ENCODE assay signal across 12 mouse cellular contexts in the genomic region with DNA sequence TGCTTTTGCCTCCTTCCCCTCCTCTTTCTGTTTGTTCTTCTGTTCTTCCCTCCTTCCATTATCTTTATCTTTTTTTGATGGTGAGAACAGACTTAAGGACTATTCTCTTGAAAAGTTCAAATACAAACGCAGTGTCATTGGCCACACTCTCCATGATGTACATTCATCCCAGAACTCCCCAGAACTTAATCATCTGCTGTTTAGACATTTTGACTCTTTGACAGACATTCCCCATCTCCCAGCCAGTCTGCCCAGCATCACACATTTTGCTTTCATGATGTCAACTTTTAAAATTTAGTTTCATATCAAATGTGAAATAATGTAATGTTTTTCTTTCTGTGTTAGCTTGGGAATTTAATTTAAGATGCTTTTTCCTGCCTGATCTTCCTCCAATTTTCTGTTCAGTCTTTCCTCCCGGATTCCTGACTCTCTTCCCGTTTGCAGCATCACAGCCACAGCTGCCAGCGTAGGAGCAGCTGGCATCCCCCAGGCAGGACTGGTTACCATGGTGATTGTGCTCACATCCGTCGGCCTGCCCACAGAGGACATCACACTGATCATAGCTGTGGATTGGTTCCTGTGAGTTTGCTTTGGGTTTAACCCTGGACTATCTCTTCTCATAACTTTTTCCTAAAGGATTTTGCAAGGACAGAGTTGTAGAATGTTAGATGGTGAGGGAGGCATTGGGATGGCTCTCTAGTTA. TPM values are rescaled to one million over a fixed set of nuclear protein-coding genes. Genes with fewer than 3 reads are reported as not detected.
DNase-seq lines count a peak whose midpoint lies in the region; ATAC-seq and TF ChIP-seq lines count a peak whose summit lies in the region.
"Had no signal": no experiment of that assay in that cellular context is flagged by ENCODE, and none has a peak within 500 bp of the region (broad histone marks: within the 10 kb centered on the region; RNA-seq: fewer than 3 reads in every experiment).

No protein-coding gene starts in this region.

- no peaks in the 10 kb centered on the region for H3K4me1 ChIP-seq in lung, embryonic 14.5 days (ENCODE audit: insufficient read depth)
- H3K4me1 ChIP-seq in midbrain, embryonic 14.5 days (ENCODE audit: control insufficient read depth, insufficient read depth, low read length): no peaks in the 10 kb centered on the region

- no peaks in the 10 kb centered on the region for H3K9me3 ChIP-seq in lung, embryonic 14.5 days (ENCODE audit: low read depth, low read length)
- H3K9me3 ChIP-seq in midbrain, embryonic 14.5 days (ENCODE audit: control insufficient read depth, low read length): no peaks in the 10 kb centered on the region

- no peaks in the 10 kb centered on the region for H3K27me3 ChIP-seq in lung, embryonic 14.5 days (ENCODE audit: insufficient read depth, low read length)
- H3K27me3 ChIP-seq in midbrain, embryonic 14.5 days (ENCODE audit: control insufficient read depth, insufficient read depth, low read length): no peaks in the 10 kb centered on the region

- no peak for TF ChIP-seq CTCF in lung, embryonic 14.5 days (IDR thresholded peaks at IDR 0.05; ENCODE audit: low read depth)
- no peak for TF ChIP-seq CTCF in gastrocnemius, adult 2 months (IDR thresholded peaks at IDR 0.05)

- H3K27ac ChIP-seq in lung, embryonic 14.5 days (ENCODE audit: low read depth): no peak overlapping the region
- H3K27ac ChIP-seq in midbrain, embryonic 14.5 days (replicated peaks; ENCODE audit: low read depth, low read length): 0 out of 2 replicates have a peak overlapping the region, but pooled peaks have one; percentile 20
- H3K27ac ChIP-seq in gastrocnemius, adult 2 months: no peak overlapping the region

- no peak for ATAC-seq in lung, embryonic 14.5 days (ENCODE audit: insufficient read depth)
- peak; percentile 87 for ATAC-seq in midbrain, embryonic 14.5 days (ENCODE audit: low FRiP score, low TSS enrichment)
- ATAC-seq: intestine, embryonic 16.5 days had no signal

- H3K9ac ChIP-seq in lung, embryonic 14.5 days: no peak overlapping the region
- H3K9ac ChIP-seq in midbrain, embryonic 14.5 days (replicated peaks; ENCODE audit: low read length): no peak overlapping the region

- 57% methylated on average over 6 of the region's 6 CpGs for WGBS in lung, embryonic 14.5 days
- WGBS in midbrain, embryonic 14.5 days: 26% methylated on average over 6 of the region's 6 CpGs

- no peaks in the 10 kb centered on the region for H3K36me3 ChIP-seq in lung, embryonic 14.5 days (ENCODE audit: insufficient read depth)
- no peaks in the 10 kb centered on the region for H3K36me3 ChIP-seq in midbrain, embryonic 14.5 days (ENCODE audit: control insufficient read depth, insufficient read depth, low read length)

- no peak overlapping the region for H3K4me2 ChIP-seq in lung, embryonic 14.5 days
- 0 out of 2 replicates have a peak overlapping the region, but pooled peaks have one; percentile 7 for H3K4me2 ChIP-seq in midbrain, embryonic 14.5 days (ENCODE audit: low read length)

- no peak overlapping the region for H3K4me3 ChIP-seq in lung, embryonic 14.5 days (ENCODE audit: low read depth, low read length)
- no peak overlapping the region for H3K4me3 ChIP-seq in midbrain, embryonic 14.5 days (replicated peaks; ENCODE audit: low read depth, low read length)
- H3K4me3 ChIP-seq in gastrocnemius, adult 2 months: no peak overlapping the region

- intact Hi-C loops in gastrocnemius, adult 2 months (cut with DNase I): no loop called here

- peak; percentile 1 for DNase-seq in lung, embryonic 14.5 days
- no peak for DNase-seq in lung, postnatal 25 days (ENCODE audit: low spot score)
- peak; percentile 47 for DNase-seq in layer of hippocampus, adult 9-10 months (ENCODE audit: low spot score)
- DNase-seq in midbrain, embryonic 14.5 days: peak; percentile 79
- DNase-seq in kidney, adult 9 months: no peak
- no peak for DNase-seq in spleen, adult 12 weeks (ENCODE audit: low spot score)
- DNase-seq in ovary, adult 18-20 months (ENCODE audit: low spot score): no peak
- no peak for DNase-seq in gastrocnemius, adult 2 months

RNA-seq across cellular contexts. Expression of gene Slc1a6, which starts 32.2 kb away (rescaled TPM):
- 0.77 and 1.1 TPM in 2 replicates for polyA plus RNA-seq in lung, embryonic 14.5 days (2014; fragmentation: Nextera tagmentation; extraction: Ambion mirVana)
- 6.6 and 10.3 TPM in 2 replicates for polyA plus RNA-seq in midbrain, embryonic 14.5 days (2014; fragmentation: Nextera tagmentation; extraction: Ambion mirVana)
- not detected for total RNA-seq in gastrocnemius, adult 2 months (2021)

RNA-seq across cellular contexts. Expression of gene Olfr1356, which starts 39.5 kb away (rescaled TPM):
- not detected in 2 replicates for polyA plus RNA-seq in lung, embryonic 14.5 days (2014; fragmentation: Nextera tagmentation; extraction: Ambion mirVana)
- polyA plus RNA-seq in midbrain, embryonic 14.5 days (2014; fragmentation: Nextera tagmentation; extraction: Ambion mirVana): not detected in 2 replicates
- not detected for total RNA-seq in gastrocnemius, adult 2 months (2021)
- total RNA-seq: adrenal gland, postnatal 4 days had no signal
- polyA plus RNA-seq: intestine, embryonic 16.5 days; lung, embryonic 16.5 days; stomach, embryonic 16.5 days had no signal

RNA-seq across cellular contexts. Expression of gene Ccdc105, which starts 59.6 kb away (rescaled TPM):
- polyA plus RNA-seq in lung, embryonic 14.5 days (2014; fragmentation: Nextera tagmentation; extraction: Ambion mirVana): 0.18 and 0.21 TPM in 2 replicates
- 0.34 and 0.43 TPM in 2 replicates for polyA plus RNA-seq in midbrain, embryonic 14.5 days (2014; fragmentation: Nextera tagmentation; extraction: Ambion mirVana)
- total RNA-seq in gastrocnemius, adult 2 months (2021): not detected
- total RNA-seq: adrenal gland, postnatal 4 days had no signal
- polyA plus RNA-seq: intestine, embryonic 16.5 days; stomach, embryonic 16.5 days had no signal

Comparison
In these comparisons a context has a peak if more than half of its experiments do, and no peak if none do; other contexts are left out.
1. DNase-seq: peak in lung, embryonic 14.5 days (single experiment), layer of hippocampus, adult 9-10 months (single experiment) and midbrain, embryonic 14.5 days (single experiment); none in lung, postnatal 25 days (single experiment), kidney, adult 9 months (single experiment), spleen, adult 12 weeks (single experiment), ovary, adult 18-20 months (single experiment) and gastrocnemius, adult 2 months (single experiment).